Mouse (Mus musculus): ENCODE results near the gene Tas1r2. TPM values are rescaled to one million over a fixed set of nuclear protein-coding genes. Genes with fewer than 3 reads are reported as not detected.

Gene Tas1r2
- polyA plus RNA-seq (2015; fragmentation: Illumina TruSeq; extraction: RNeasy Lipid Tissue Mini Kit (QIAGEN cat#74804); ENCODE audit: insufficient read depth, low replicate concordance), result not detected

DNA sequence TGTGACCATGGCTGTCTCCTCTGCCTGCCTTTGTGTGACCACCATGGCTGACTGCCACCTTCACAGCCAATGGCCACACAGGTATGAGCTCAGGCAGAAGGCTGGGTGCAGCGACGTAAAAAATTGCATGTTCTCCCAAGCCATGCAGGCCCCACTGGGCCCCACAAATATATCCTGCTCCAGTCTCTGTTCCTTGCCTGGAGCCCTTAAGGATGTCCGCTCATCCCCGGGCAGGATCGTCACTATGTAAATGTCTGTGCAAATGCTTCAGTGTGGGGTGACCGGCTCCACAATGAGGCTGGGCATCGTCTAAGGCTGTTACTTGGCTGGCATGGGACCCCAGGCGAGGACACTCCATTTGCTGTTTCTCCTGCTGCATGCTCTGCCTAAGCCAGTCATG, at the start of gene Tas1r2:
Tas1r2 (plus strand) TSS at position 301 of the 400 bp plus-strand sequence.

DNA sequence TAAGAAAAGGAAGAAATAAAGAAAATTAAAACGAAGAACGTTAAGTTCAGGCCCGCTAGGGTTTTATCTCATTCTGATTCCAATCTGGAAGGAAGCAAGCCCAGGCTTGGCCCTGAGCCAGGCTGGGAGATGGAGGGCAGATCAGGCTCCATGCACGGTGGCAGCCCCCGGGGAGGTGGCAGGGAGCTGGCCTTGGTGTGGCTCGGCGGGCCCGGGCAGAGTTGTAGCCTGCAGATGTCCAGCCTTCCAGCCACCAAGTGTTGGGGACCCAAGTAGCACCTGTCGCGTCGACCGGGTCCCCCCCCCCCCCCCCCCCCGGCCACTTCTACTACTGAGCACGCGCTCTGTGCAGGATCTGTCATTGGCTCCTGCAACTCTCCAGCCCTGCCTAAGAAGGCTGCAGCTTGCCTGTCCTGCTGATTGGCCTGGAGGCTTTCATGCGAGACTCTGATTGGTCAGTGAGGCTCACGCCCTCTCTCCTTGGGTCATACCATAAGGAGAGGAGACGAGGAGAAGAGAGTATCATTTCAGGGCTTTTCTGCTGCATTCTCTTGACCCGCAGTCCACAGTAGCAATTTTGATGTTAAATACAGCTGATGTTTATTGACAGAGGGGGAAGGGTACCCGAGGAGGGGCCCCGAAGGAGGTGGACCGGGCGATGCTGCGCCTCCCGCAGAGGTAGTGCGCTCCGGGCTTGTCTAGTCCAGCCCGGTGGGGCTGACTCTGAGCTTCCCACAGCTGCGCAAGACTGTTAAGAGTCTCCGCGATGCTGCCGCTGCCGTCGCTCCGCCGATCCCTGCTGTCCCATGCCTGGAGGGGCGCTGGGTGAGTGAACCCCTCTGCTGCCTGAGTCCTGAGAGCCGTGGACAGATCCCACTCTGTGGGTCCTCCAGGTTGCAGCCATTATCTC, 30.7 kb upstream of the Tas1r2 start, which contains the start of gene Aldh4a1:
Aldh4a1 (plus strand) TSS at position 494 of the 910 bp plus-strand sequence.

Other genes starting within 250 kb of the Tas1r2 start
- 6.7 TPM for gene Iffo2, start 123.0 kb upstream of the Tas1r2 start, polyA plus RNA-seq (2015; fragmentation: Illumina TruSeq; extraction: RNeasy Lipid Tissue Mini Kit (QIAGEN cat#74804); ENCODE audit: insufficient read depth, low replicate concordance)
- not detected for gene Gm21969, start 50.4 kb upstream of the Tas1r2 start, polyA plus RNA-seq (2015; fragmentation: Illumina TruSeq; extraction: RNeasy Lipid Tissue Mini Kit (QIAGEN cat#74804); ENCODE audit: insufficient read depth, low replicate concordance)
- gene Aldh4a1, start 30.7 kb upstream of the Tas1r2 start, polyA plus RNA-seq (2015; fragmentation: Illumina TruSeq; extraction: RNeasy Lipid Tissue Mini Kit (QIAGEN cat#74804); ENCODE audit: insufficient read depth, low replicate concordance), result 8.1 TPM
- 0.33 TPM for gene Pax7, start 180.0 kb downstream of the Tas1r2 start, polyA plus RNA-seq (2015; fragmentation: Illumina TruSeq; extraction: RNeasy Lipid Tissue Mini Kit (QIAGEN cat#74804); ENCODE audit: insufficient read depth, low replicate concordance)